Mouse (Mus musculus) splenic B cell, adult 2 months (primary cell): ENCODE data around the gene Pi4k2b.
"Not testable (repeated sequence)": the region's sequence is repeated elsewhere in the genome, so short reads cannot be mapped to it uniquely, and the experiment has no call there.

Experiments
- DNase-seq: peaks from one replicate; pipeline ENCODE4 v3.0.0-alpha.2; 2011; ENCODE audit warnings: low read depth, low spot score
- H3K27me3 ChIP-seq: 2 replicates; pipeline ENCODE4 v1.6.1; 2012; ENCODE audit warnings: mild to moderate bottlenecking, low read length, moderate library complexity, mixed read lengths; ENCODE audit not compliant: control insufficient read depth, poor library complexity, insufficient read depth, severe bottlenecking
- H3K36me3 ChIP-seq: 2 replicates; pipeline ENCODE4 v1.6.1; 2012; ENCODE audit warnings: mild to moderate bottlenecking, low read length, moderate library complexity, mixed read lengths; ENCODE audit not compliant: control insufficient read depth, poor library complexity, insufficient read depth, severe bottlenecking

The Pi4k2b gene

GRCm38 (mm10) chr5:52741391-52742111 is at the start of gene Pi4k2b:
Gene Pi4k2b, plus strand, starts transcription at chr5:52741574.
- no peaks in the 10 kb centered on the region; the same call in 1 of the 2 replicates for H3K36me3 ChIP-seq
- no peaks in the 10 kb centered on the region for H3K27me3 ChIP-seq
- DNase-seq = peak; percentile 87

GRCm38 (mm10) chr5:52697291-52697690 is 44.1 kb upstream of the Pi4k2b start:
- no peaks in the 10 kb centered on the region for H3K27me3 ChIP-seq
- H3K36me3 ChIP-seq = no peaks in the 10 kb centered on the region
- no peak for DNase-seq

- not testable (repeated sequence) for DNase-seq, H3K36me3 ChIP-seq, H3K27me3 ChIP-seq
Observed at GRCm38 (mm10) chr5:52697882-52698440, 43.4 kb upstream of the Pi4k2b start.

- Histone ChIP-seq H3K36me3 (no peaks in the 10 kb centered on the region), H3K27me3 (no peaks in the 10 kb centered on the region)
- no peak for DNase-seq
Observed at GRCm38 (mm10) chr5:52704562-52704961, 36.8 kb upstream of the Pi4k2b start.

GRCm38 (mm10) chr5:52712704-52713103 is 28.7 kb upstream of the Pi4k2b start:
- H3K27me3 ChIP-seq = no peaks in the 10 kb centered on the region; the same call in 1 of the 2 replicates
- DNase-seq = no peak
- H3K36me3 ChIP-seq = no peaks in the 10 kb centered on the region

GRCm38 (mm10) chr5:52716742-52717448 is 24.5 kb upstream of the Pi4k2b start:
- DNase-seq = no peak
- no peaks in the 10 kb centered on the region; the same call in 1 of the 2 replicates for H3K27me3 ChIP-seq
- no peaks in the 10 kb centered on the region for H3K36me3 ChIP-seq

GRCm38 (mm10) chr5:52721003-52721402 is 20.4 kb upstream of the Pi4k2b start:
- no peak for DNase-seq
- H3K27me3 ChIP-seq = no peaks in the 10 kb centered on the region; the same call in 1 of the 2 replicates
- H3K36me3 ChIP-seq = no peaks in the 10 kb centered on the region

- DNase-seq = no peak
- Histone ChIP-seq H3K27me3 (no peaks in the 10 kb centered on the region), H3K36me3 (no peaks in the 10 kb centered on the region)
Observed at GRCm38 (mm10) chr5:52727747-52728146, 13.6 kb upstream of the Pi4k2b start.

GRCm38 (mm10) chr5:52732811-52733210 is 8.6 kb upstream of the Pi4k2b start:
- no peaks in the 10 kb centered on the region for H3K27me3 ChIP-seq
- DNase-seq = no peak
- no peaks in the 10 kb centered on the region for H3K36me3 ChIP-seq

GRCm38 (mm10) chr5:52736046-52736445 is 5.3 kb upstream of the Pi4k2b start:
- no peaks in the 10 kb centered on the region for H3K36me3 ChIP-seq
- no peak for DNase-seq
- H3K27me3 ChIP-seq = no peaks in the 10 kb centered on the region

- DNase-seq = peak; percentile 62
- Histone ChIP-seq H3K36me3 (no peaks in the 10 kb centered on the region; the same call in 1 of the 2 replicates), H3K27me3 (no peaks in the 10 kb centered on the region)
Observed at GRCm38 (mm10) chr5:52742112-52742813, 889 bp downstream of the Pi4k2b start.

GRCm38 (mm10) chr5:52743231-52743630 is 1.9 kb downstream of the Pi4k2b start:
- DNase-seq = no peak
- H3K36me3 ChIP-seq = no peaks in the 10 kb centered on the region; the same call in 1 of the 2 replicates

GRCm38 (mm10) chr5:52746920-52747319 is 5.5 kb downstream of the Pi4k2b start:
- no peak for DNase-seq
- H3K27me3 ChIP-seq = no peaks in the 10 kb centered on the region

More at GRCm38 (mm10) chr5:52743231-52743630, 1.9 kb downstream of the Pi4k2b start:
- no peaks in the 10 kb centered on the region for H3K27me3 ChIP-seq

GRCm38 (mm10) chr5:52748732-52749131 is 7.4 kb downstream of the Pi4k2b start:
- Histone ChIP-seq H3K27me3 (no peaks in the 10 kb centered on the region), H3K36me3 (no peaks in the 10 kb centered on the region; the same call in 1 of the 2 replicates)
- DNase-seq = no peak

More at GRCm38 (mm10) chr5:52746920-52747319, 5.5 kb downstream of the Pi4k2b start:
- no peaks in the 10 kb centered on the region; the same call in 1 of the 2 replicates for H3K36me3 ChIP-seq
